Mouse (Mus musculus) midbrain, embryonic 10.5 days (tissue): ENCODE data around the gene Gm10401. TPM values are rescaled to one million over a fixed set of nuclear protein-coding genes. Genes with fewer than 3 reads are reported as not detected.
"Not testable (repeated sequence)": the region's sequence is repeated elsewhere in the genome, so short reads cannot be mapped to it uniquely, and the experiment has no call there.

Experiments used
- DNase-seq: peaks from one replicate; pipeline ENCODE4 v3.0.0-alpha.2; 2017; ENCODE audit warnings: low spot score
- H3K27ac ChIP-seq: fragments of 300-500 bp; sonication (generic); replicated peaks from 2 replicates; pipeline ENCODE4 v1.5.1; 2016; ENCODE audit warnings: mild to moderate bottlenecking
- H3K27me3 ChIP-seq: fragments of 300-500 bp; sonication (generic); 2 replicates; pipeline ENCODE4 v1.6.1; 2016; ENCODE audit warnings: low read depth, mild to moderate bottlenecking; ENCODE audit not compliant: poor library complexity, severe bottlenecking
- H3K36me3 ChIP-seq: fragments of 300-500 bp; sonication (generic); 2 replicates; pipeline ENCODE4 v1.6.1; 2016; ENCODE audit warnings: mild to moderate bottlenecking, moderate library complexity
- H3K4me1 ChIP-seq: fragments of 300-500 bp; sonication (generic); 2 replicates; pipeline ENCODE4 v1.6.1; 2016
- H3K4me3 ChIP-seq: fragments of 300-500 bp; sonication (generic); 2 replicates; pipeline ENCODE4 v1.5.1; 2016; ENCODE audit warnings: mild to moderate bottlenecking, moderate library complexity
- H3K9me3 ChIP-seq: fragments of 300-500 bp; sonication (generic); replicated peaks from 2 replicates; pipeline ENCODE4 v1.6.1; 2016; ENCODE audit warnings: mild to moderate bottlenecking
- WGBS: fragments of 180-500 bp; shearing (Covaris S2); methylation state at CpG from one replicate; pipeline ENCODE4 v1.1.7; 2016; 5-methylcytosine and 5-hydroxymethylcytosine counted together
- polyA plus RNA-seq: library from polyadenylated mRNA; unstranded; fragments of >200 nt; fragmentation: Nextera tagmentation; extraction: Ambion mirVana; gene quantifications from 2 replicates; pipeline ENCODE4 v1.2.1, GENCODE M21; 2016

The Gm10401 gene
- polyA plus RNA-seq, 1 experiment from 2014 or later: 25.4 TPM

DNA sequence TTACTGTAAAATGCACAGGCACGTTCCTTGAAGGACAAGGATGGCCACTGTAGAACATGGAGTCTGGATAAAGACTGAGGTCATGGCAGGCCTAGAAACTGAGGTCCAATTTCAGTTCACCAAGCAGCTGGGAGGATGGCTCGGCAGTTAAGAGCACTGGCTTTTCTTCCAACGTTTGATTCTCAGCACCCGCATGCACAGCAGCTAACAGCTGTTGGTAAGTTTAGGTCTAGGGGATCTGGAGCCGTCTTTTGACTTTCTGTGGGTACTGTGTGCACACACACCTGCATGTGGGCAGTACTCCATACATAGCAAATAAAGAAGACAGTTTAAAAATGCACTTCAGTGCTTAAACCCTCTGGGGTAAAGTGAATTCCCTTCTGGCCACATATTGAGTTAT is 16.5 kb downstream of the Gm10401 start:
- Histone ChIP-seq H3K4me3 (no peak overlapping the region), H3K36me3 (peaks cover 73% of the 10 kb centered on the region), H3K27ac (no peak overlapping the region), H3K27me3 (no peaks in the 10 kb centered on the region), H3K9me3 (no peaks in the 10 kb centered on the region), H3K4me1 (no peaks in the 10 kb centered on the region)
- DNase-seq: no peak
- WGBS: 93% methylated on average over 5 of the region's 5 CpGs

DNA sequence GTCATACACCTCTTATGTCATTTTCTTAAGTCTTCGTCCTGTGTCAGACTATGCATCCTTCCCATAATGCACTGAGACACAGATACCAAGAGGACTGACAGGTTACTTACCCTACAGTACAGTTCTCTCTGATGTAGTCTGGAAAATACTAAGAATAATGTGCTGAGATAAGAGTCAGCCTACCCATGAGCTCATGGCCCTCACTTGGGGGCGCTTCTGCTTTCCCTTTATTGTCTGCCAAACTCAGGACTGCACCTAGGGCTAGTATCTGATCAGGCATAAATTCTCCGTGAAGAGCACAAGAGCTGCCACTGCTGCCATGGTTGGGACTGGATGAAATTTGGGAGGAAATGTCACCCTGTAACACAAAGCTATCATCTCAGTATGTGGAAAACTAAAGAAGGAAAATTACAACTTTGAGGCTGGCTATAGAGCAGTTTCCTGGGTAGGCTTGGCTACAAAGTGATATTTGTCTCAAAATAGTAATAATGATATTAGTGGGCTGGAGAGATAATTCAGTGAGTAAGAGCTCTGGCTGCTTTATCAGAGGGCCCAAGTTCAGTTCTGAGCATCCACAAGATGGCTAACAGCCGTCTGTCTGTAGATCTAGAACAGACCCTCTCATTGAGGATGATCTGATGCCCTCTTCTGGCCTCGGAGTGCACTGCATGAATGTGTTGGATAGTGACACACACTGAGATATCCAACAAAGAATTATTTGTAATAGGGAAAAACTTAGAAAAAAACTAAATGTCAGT is 21.8 kb downstream of the Gm10401 start:
- Histone ChIP-seq H3K27me3 (no peaks in the 10 kb centered on the region), H3K9me3 (no peaks in the 10 kb centered on the region), H3K36me3 (peaks cover 44% of the 10 kb centered on the region), H3K4me1 (no peaks in the 10 kb centered on the region), H3K27ac (no peak overlapping the region), H3K4me3 (no peak overlapping the region)
- 63% methylated on average over 5 of the region's 5 CpGs for WGBS
- DNase-seq: peak; percentile 62

GRCm38 (mm10) chr5:115074749-115075148 is 23.3 kb downstream of the Gm10401 start:
- H3K9me3 ChIP-seq: no peaks in the 10 kb centered on the region
- no peaks in the 10 kb centered on the region for H3K4me1 ChIP-seq
- peaks cover 36% of the 10 kb centered on the region for H3K36me3 ChIP-seq
- no peak overlapping the region for H3K4me3 ChIP-seq
- no peak for DNase-seq
- H3K27me3 ChIP-seq: no peaks in the 10 kb centered on the region
- 89% methylated on average over 4 of the region's 4 CpGs for WGBS
- H3K27ac ChIP-seq: no peak overlapping the region

GRCm38 (mm10) chr5:115073306-115073705 is 24.8 kb downstream of the Gm10401 start:
- H3K4me1 ChIP-seq, DNase-seq, H3K9me3 ChIP-seq, H3K4me3 ChIP-seq, H3K27ac ChIP-seq, H3K27me3 ChIP-seq: not testable (repeated sequence)
- peaks cover 35% of the 10 kb centered on the region for H3K36me3 ChIP-seq
- 88% methylated on average over 8 of the region's 8 CpGs for WGBS

GRCm38 (mm10) chr5:115072143-115072542 is 26.0 kb downstream of the Gm10401 start:
- H3K4me3 ChIP-seq: no peak overlapping the region
- H3K27me3 ChIP-seq: no peaks in the 10 kb centered on the region
- DNase-seq: no peak
- WGBS: 93% methylated on average over 7 of the region's 7 CpGs
- H3K36me3 ChIP-seq: peaks cover 23% of the 10 kb centered on the region
- no peaks in the 10 kb centered on the region for H3K4me1 ChIP-seq
- 0 out of 2 replicates have a peak overlapping the region, but pooled peaks have one; percentile 17 for H3K27ac ChIP-seq
- H3K9me3 ChIP-seq: no peaks in the 10 kb centered on the region

DNA sequence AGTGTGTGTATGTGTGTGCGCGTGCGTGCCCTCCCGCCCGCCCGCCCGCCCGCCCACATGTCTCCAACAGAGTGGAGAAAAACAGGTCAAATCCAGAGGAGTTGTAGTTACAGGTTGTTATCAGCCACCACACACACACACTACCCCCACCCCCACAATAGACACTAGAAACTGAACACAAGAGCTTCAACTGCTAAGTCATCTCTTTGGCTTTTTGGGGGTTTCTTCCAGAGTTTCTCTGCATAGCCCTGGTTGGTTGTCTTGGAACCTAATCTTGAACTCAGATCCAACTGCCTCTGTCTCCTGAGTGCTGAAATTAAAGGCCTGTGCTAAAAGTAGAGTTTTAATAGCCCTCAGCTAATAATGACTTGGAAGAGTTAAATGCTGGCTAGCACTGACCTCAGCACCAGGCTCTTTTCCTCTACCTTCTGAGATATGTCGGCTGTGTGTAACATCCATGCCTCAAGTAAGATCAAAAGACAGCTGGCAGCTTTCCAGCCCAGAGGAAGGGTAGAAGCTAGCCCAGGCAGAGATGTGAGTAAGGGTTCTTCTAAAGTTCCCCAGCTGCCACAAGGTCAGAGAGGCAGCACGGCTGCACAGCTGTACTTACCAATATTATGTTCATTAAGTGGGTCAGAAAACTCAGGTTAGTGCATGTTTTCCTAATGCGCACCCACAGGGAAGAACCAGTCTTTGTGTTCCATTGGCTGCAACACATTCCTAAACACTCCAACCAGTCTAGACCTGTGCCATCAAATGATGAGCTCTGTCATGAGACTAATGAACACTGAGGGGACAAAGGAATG is 26.8 kb downstream of the Gm10401 start:
- H3K36me3 ChIP-seq: peaks cover 23% of the 10 kb centered on the region
- no peaks in the 10 kb centered on the region for H3K27me3 ChIP-seq
- H3K27ac ChIP-seq: 0 out of 2 replicates have a peak overlapping the region, but pooled peaks have one; percentile 17
- 97% methylated on average over 11 of the region's 11 CpGs for WGBS
- H3K9me3 ChIP-seq: no peaks in the 10 kb centered on the region
- DNase-seq: no peak
- H3K4me1 ChIP-seq: no peaks in the 10 kb centered on the region
- no peak overlapping the region for H3K4me3 ChIP-seq

DNA sequence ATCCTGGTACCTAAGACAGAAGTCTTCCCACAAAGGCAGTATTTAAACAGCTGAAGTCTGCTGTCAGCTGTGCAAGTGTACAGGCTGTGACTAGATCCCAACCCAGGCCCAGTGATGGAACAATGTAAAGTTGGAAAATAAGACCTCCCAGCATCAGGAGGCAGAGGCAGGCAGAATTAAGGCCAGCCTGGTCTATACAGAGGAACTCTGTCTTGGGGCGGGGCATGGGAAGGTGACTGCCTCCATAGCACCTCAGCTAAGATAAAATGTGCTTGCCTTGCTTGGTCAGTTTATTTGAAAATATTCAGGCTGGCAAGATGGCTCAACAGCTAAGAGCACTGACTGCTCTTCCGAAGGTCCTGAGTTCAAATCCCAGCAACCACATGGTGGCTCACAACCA is 27.6 kb downstream of the Gm10401 start:
- 96% methylated on average over 2 of the region's 2 CpGs for WGBS
- H3K4me3 ChIP-seq: no peak overlapping the region

DNA sequence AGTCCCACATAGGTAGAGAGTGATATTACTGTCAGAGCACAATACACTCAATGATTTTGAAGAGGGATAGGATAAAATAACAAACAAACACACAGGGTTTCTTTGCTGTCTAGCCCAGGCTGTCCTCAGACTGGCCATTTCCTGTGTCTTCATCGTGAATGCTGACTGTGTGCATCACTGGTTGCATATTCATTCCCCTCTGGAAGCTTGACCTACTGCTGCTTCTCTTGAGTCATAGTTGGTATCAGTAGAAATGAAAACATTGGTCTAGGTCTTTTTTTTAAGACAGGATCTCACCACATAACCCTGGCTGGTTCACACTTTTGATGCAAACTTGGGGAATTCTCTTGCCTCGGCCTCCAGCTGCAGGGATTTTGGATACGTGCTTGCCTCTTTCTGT is 28.5 kb downstream of the Gm10401 start:
- H3K4me1 ChIP-seq: no peaks in the 10 kb centered on the region
- no peak overlapping the region for H3K4me3 ChIP-seq
- no peak overlapping the region for H3K27ac ChIP-seq
- no peak for DNase-seq
- WGBS: 94% methylated on average over 3 of the region's 3 CpGs
- no peaks in the 10 kb centered on the region for H3K9me3 ChIP-seq
- H3K36me3 ChIP-seq: peaks cover 9% of the 10 kb centered on the region
- H3K27me3 ChIP-seq: no peaks in the 10 kb centered on the region

More for the DNA sequence above, 27.6 kb downstream of the Gm10401 start:
- no peaks in the 10 kb centered on the region for H3K9me3 ChIP-seq
- no peak for DNase-seq
- H3K27me3 ChIP-seq: no peaks in the 10 kb centered on the region
- H3K4me1 ChIP-seq: no peaks in the 10 kb centered on the region
- no peak overlapping the region for H3K27ac ChIP-seq
- H3K36me3 ChIP-seq: peaks cover 15% of the 10 kb centered on the region

- no peaks in the 10 kb centered on the region for H3K27me3 ChIP-seq
- H3K4me3 ChIP-seq: no peak overlapping the region
- WGBS: 96% methylated on average over 11 of the region's 11 CpGs
- no peaks in the 10 kb centered on the region for H3K9me3 ChIP-seq
- no peak for DNase-seq
- H3K4me1 ChIP-seq: no peaks in the 10 kb centered on the region
- no peak overlapping the region for H3K27ac ChIP-seq
- peaks cover 14% of the 10 kb centered on the region for H3K36me3 ChIP-seq
These were observed 29.2 kb downstream of the Gm10401 start for GRCm38 (mm10) chr5:115068671-115069421.

DNA sequence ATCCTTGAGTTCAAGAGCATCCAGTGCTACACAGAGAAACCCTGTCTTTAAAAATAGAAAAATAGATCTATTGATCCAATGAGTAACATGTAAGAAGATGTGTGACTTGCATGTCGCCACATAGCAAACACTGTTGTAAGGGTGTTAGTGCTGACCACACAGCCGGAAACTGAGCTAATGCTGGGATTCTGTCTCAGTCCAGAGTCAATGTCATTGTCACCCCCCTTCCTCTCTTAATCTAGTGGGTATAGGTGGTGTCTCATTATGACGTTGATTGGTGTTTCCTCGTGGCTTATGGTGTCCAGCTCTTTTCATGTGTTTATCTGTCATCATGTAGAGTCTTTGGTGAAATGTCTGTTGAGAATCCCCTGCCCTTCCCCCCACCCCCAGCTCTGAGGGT is 31.9 kb downstream of the Gm10401 start:
- H3K27ac ChIP-seq: no peak overlapping the region
- peaks cover 32% of the 10 kb centered on the region for H3K36me3 ChIP-seq
- 86% methylated on average over 4 of the region's 4 CpGs for WGBS
- no peaks in the 10 kb centered on the region for H3K9me3 ChIP-seq
- no peaks in the 10 kb centered on the region for H3K27me3 ChIP-seq
- no peak for DNase-seq
- H3K4me1 ChIP-seq: no peaks in the 10 kb centered on the region
- H3K4me3 ChIP-seq: no peak overlapping the region

DNA sequence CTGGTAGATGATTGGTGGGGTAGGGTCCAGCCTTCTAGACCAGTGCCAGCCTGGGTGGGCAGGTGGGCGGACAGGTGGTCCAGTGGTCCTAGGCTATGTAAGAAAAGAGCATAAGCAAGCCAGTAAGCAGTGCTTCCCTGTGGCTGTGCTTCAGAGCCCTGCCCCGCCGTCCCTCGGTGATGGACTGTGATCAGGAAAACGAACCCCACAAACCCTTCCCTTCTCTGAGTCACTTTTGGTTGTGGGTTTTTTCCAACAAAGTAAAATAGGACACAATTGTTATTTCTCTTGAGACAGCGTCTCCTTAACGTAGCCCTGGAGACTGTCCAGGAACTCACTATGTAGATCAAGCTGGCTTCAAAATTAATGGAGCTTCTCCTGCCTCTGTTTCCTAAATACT is 34.7 kb downstream of the Gm10401 start:
- WGBS: 93% methylated on average over 7 of the region's 7 CpGs
- no peak overlapping the region for H3K4me3 ChIP-seq
- H3K27ac ChIP-seq: no peak overlapping the region
- no peak for DNase-seq
- H3K9me3 ChIP-seq: no peaks in the 10 kb centered on the region
- no peaks in the 10 kb centered on the region for H3K4me1 ChIP-seq
- no peaks in the 10 kb centered on the region for H3K27me3 ChIP-seq
- peaks cover 33% of the 10 kb centered on the region for H3K36me3 ChIP-seq

GRCm38 (mm10) chr5:115062566-115062965 is 35.5 kb downstream of the Gm10401 start:
- Histone ChIP-seq H3K9me3 (no peaks in the 10 kb centered on the region), H3K4me3 (no peak overlapping the region), H3K27me3 (no peaks in the 10 kb centered on the region), H3K36me3 (peaks cover 33% of the 10 kb centered on the region), H3K27ac (no peak overlapping the region), H3K4me1 (no peaks in the 10 kb centered on the region)
- 97% methylated on average over 1 of the region's 1 CpGs for WGBS
- DNase-seq: no peak
